Mouse (Mus musculus) small intestine, adult 2 months (tissue): ENCODE measurements around the gene Prdx2. TPM values are rescaled to one million over a fixed set of nuclear protein-coding genes. Genes with fewer than 3 reads are reported as not detected.

Experiments
- H3K27ac ChIP-seq: fragments of 200-500 bp; 2 replicates; pipeline ENCODE4 v1.5.1; 2012; ENCODE audit warnings: low read depth, low read length, control low read depth, inconsistent platforms; ENCODE audit not compliant: insufficient read depth
- H3K27me3 ChIP-seq: fragments of 200-500 bp; 2 replicates; pipeline ENCODE4 v1.6.1; 2012; ENCODE audit warnings: mild to moderate bottlenecking, moderate library complexity, low read length, inconsistent platforms; ENCODE audit not compliant: control insufficient read depth, insufficient read depth
- H3K36me3 ChIP-seq: fragments of 200-500 bp; 2 replicates; pipeline ENCODE4 v1.6.1; 2012; ENCODE audit warnings: mild to moderate bottlenecking, low read length, control low read depth, inconsistent platforms; ENCODE audit not compliant: control insufficient read depth, insufficient read depth
- H3K4me1 ChIP-seq: fragments of 200-500 bp; 2 replicates; pipeline ENCODE4 v1.6.1; 2012; ENCODE audit warnings: low read length, inconsistent platforms, mixed read lengths; ENCODE audit not compliant: control insufficient read depth, insufficient read depth, insufficient read length
- H3K4me3 ChIP-seq: fragments of 200-500 bp; 2 replicates; pipeline ENCODE4 v1.5.1; 2012; ENCODE audit warnings: low read depth, mild to moderate bottlenecking, control low read depth, inconsistent platforms, low read length, moderate library complexity
- CTCF ChIP-seq: fragments of 200-500 bp; IDR thresholded peaks from 2 replicates; pipeline ENCODE4 v1.5.1; 2012; ENCODE audit warnings: low read depth, mild to moderate bottlenecking, control low read depth, inconsistent platforms, low read length, moderate library complexity, mixed read lengths; ENCODE audit not compliant: insufficient replicate concordance, insufficient read length; ENCODE audit errors: extremely low read depth
- POLR2A ChIP-seq: fragments of 200-500 bp; IDR thresholded peaks from 2 replicates; pipeline ENCODE4 v1.6.1; 2012; ENCODE audit warnings: low read depth, mild to moderate bottlenecking, control low read depth, inconsistent platforms, low read length, moderate library complexity
- WGBS: fragments of 180-500 bp; shearing (Covaris S2); methylation state at CpG from one replicate; pipeline ENCODE4 v1.1.7; 2018; 5-methylcytosine and 5-hydroxymethylcytosine counted together
- polyA plus RNA-seq: library from polyadenylated mRNA; depleted of rRNA; stranded (reverse); fragments of >200 nt; gene quantifications from 2 replicates; pipeline ENCODE4 v1.2.3, GENCODE M21; 2012; rRNA removed

Gene Prdx2
- polyA plus RNA-seq, 1 experiment: 141 TPM

- TF ChIP-seq POLR2A (no peak), CTCF (no peak)
- WGBS: 50% methylated on average over 10 of the region's 10 CpGs
- Histone ChIP-seq H3K4me3 (no peak overlapping the region), H3K4me1 (peaks cover 3% of the 10 kb centered on the region; the same call in 1 of the 2 replicates), H3K27me3 (peaks cover 10% of the 10 kb centered on the region), H3K36me3 (peaks cover 31% of the 10 kb centered on the region), H3K27ac (no peak overlapping the region)
Measured at GRCm38 (mm10) chr8:85016724-85017123, 47.3 kb downstream of the Prdx2 start.

- TF ChIP-seq CTCF: no peak
- TF ChIP-seq POLR2A: no peak
Measured at GRCm38 (mm10) chr8:85017209-85017608, 47.8 kb downstream of the Prdx2 start.

DNA sequence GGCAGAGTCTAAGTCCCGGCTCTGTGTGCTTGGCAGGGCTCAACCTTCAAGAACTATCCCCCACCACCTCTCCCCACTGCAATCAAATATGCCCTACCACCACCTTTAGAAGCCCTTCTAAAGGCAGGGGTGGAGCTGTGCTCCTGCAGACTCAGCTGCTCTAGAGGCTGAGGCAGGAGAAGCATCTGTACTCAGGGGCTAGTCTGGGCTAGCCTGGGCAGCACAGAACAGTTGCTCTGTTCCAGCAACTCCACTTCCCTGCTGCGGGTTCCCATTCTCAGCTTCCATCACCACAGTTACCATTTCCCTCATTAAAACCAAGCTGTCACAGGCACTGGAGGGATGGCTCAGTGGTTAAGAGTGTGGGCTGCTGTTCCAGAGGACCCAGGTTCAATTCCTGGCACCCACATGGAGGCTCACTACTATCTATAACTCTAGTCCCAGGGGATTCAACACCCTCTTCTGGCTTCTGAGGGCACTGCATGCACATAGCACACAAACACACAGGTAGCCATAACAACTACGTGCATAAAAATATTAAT, 52.2 kb downstream of the Prdx2 start:
- H3K27me3 ChIP-seq: no peaks in the 10 kb centered on the region
- H3K27ac ChIP-seq: no peak overlapping the region
- peaks cover 34% of the 10 kb centered on the region for H3K36me3 ChIP-seq
- WGBS: 95% methylated on average over 3 of the region's 3 CpGs
- peaks cover 11% of the 10 kb centered on the region; the same call in 1 of the 2 replicates for H3K4me1 ChIP-seq
- no peak overlapping the region for H3K4me3 ChIP-seq
- TF ChIP-seq POLR2A: no peak
- no peak for TF ChIP-seq CTCF

More at GRCm38 (mm10) chr8:85017209-85017608, 47.8 kb downstream of the Prdx2 start:
- Histone ChIP-seq H3K27me3 (peaks cover 10% of the 10 kb centered on the region; the same call in 1 of the 2 replicates), H3K36me3 (peaks cover 32% of the 10 kb centered on the region), H3K4me3 (no peak overlapping the region), H3K4me1 (peaks cover 3% of the 10 kb centered on the region; the same call in 1 of the 2 replicates), H3K27ac (no peak overlapping the region)
- 71% methylated on average over 5 of the region's 5 CpGs for WGBS

DNA sequence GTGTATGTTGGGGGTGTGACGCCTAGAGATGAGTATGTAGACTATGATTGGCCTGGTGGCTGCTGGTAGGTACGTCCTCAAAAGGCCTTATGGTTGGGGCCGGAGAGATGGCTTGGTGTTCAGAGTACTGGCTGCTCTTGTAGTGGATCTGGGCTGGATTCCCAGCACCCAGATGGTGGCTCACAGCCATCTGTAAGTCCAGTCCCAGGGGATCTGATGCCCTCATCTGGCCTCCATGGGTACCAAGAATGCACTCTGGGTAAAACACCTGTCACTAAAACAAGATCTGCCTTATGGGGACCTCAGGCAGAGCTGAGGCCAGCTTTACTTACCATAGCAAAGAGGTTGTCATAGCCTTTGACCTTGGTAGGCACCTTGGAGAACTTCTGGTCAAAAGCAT, 54.5 kb downstream of the Prdx2 start:
- H3K27me3 ChIP-seq: no peaks in the 10 kb centered on the region
- H3K36me3 ChIP-seq: peaks cover 27% of the 10 kb centered on the region
- no peak overlapping the region for H3K27ac ChIP-seq
- H3K4me3 ChIP-seq: no peak overlapping the region
- 89% methylated on average over 3 of the region's 3 CpGs for WGBS
- peaks cover 19% of the 10 kb centered on the region for H3K4me1 ChIP-seq
- no peak for TF ChIP-seq CTCF
- no peak for TF ChIP-seq POLR2A

Other genes with a start within 250 kb of the Prdx2 start
- 0.30 TPM in 2 replicates for gene G430095P16Rik, start 246.6 kb upstream of the Prdx2 start, polyA plus RNA-seq
- gene Nfix, start 169.2 kb upstream of the Prdx2 start, polyA plus RNA-seq: 22.3 and 26.1 TPM in 2 replicates
- 0.98 and 2.1 TPM in 2 replicates for gene Dand5, start 146.8 kb upstream of the Prdx2 start, polyA plus RNA-seq
- 50.5 and 64.1 TPM in 2 replicates for gene Gadd45gip1, start 138.1 kb upstream of the Prdx2 start, polyA plus RNA-seq
- 26.4 and 47.5 TPM in 2 replicates for gene Rad23a, start 128.9 kb upstream of the Prdx2 start, polyA plus RNA-seq
- 82.6 and 120 TPM in 2 replicates for gene Calr, start 122.7 kb upstream of the Prdx2 start, polyA plus RNA-seq
- 20.2 and 29.1 TPM in 2 replicates for gene Farsa, start 112.6 kb upstream of the Prdx2 start, polyA plus RNA-seq
- gene Syce2, start 97.5 kb upstream of the Prdx2 start, polyA plus RNA-seq: 0.60 and 2.1 TPM in 2 replicates
- 32.5 and 53.2 TPM in 2 replicates for gene Gcdh, start 75.7 kb upstream of the Prdx2 start, polyA plus RNA-seq
- gene Klf1, start 67.7 kb upstream of the Prdx2 start, polyA plus RNA-seq: 0.30 and 0.38 TPM in 2 replicates
- 4.1 and 5.9 TPM in 2 replicates for gene Dnase2a, start 61.0 kb upstream of the Prdx2 start, polyA plus RNA-seq
- gene Mast1, start 32.2 kb upstream of the Prdx2 start, polyA plus RNA-seq: 0.50 and 0.71 TPM in 2 replicates
- 0.15 TPM in 1 of 2 replicates, not detected in the other for gene Rtbdn, start 22.6 kb upstream of the Prdx2 start, polyA plus RNA-seq
- gene Gm49661, start 154 bp upstream of the Prdx2 start, polyA plus RNA-seq: 3.2 TPM in 1 of 2 replicates, not detected in the other
- 14.5 and 29.1 TPM in 2 replicates for gene Rnaseh2a, start 180 bp downstream of the Prdx2 start, polyA plus RNA-seq
- gene Junb, start 9.1 kb downstream of the Prdx2 start, polyA plus RNA-seq: 122 and 329 TPM in 2 replicates
- gene Hook2, start 21.0 kb downstream of the Prdx2 start, polyA plus RNA-seq: 26.3 and 56.9 TPM in 2 replicates
- gene Best2, start 44.9 kb downstream of the Prdx2 start, polyA plus RNA-seq: 0.33 TPM in 1 of 2 replicates, not detected in the other
- 71.8 and 128 TPM in 2 replicates for gene Asna1, start 55.7 kb downstream of the Prdx2 start, polyA plus RNA-seq
- gene Trir, start 57.2 kb downstream of the Prdx2 start, polyA plus RNA-seq: 82.6 and 135 TPM in 2 replicates
- 19.8 and 32.0 TPM in 2 replicates for gene Tnpo2, start 67.3 kb downstream of the Prdx2 start, polyA plus RNA-seq
- gene Fbxw9, start 90.5 kb downstream of the Prdx2 start, polyA plus RNA-seq: 36.4 and 52.5 TPM in 2 replicates
- gene Gm5741, start 98.4 kb downstream of the Prdx2 start, polyA plus RNA-seq: 1.4 TPM in 1 of 2 replicates, not detected in the other
- 34.8 and 47.2 TPM in 2 replicates for gene Dhps, start 102.2 kb downstream of the Prdx2 start, polyA plus RNA-seq
- 66.0 and 79.1 TPM in 2 replicates for gene Wdr83os, start 111.2 kb downstream of the Prdx2 start, polyA plus RNA-seq
- 13.4 and 26.8 TPM in 2 replicates for gene Wdr83, start 111.7 kb downstream of the Prdx2 start, polyA plus RNA-seq
- 28.8 and 38.1 TPM in 2 replicates for gene Man2b1, start 113.7 kb downstream of the Prdx2 start, polyA plus RNA-seq
- gene Zfp791, start 153.5 kb downstream of the Prdx2 start, polyA plus RNA-seq: 0.11 and 0.96 TPM in 2 replicates
- not detected in 2 replicates for gene Cks1brt, start 182.3 kb downstream of the Prdx2 start, polyA plus RNA-seq